Mouse (Mus musculus) thymus, adult 2 months (tissue): ENCODE data around the gene Tfap2a.

ENCODE experiments used
- CTCF ChIP-seq: fragments of 200-500 bp; IDR thresholded peaks from 2 replicates; pipeline ENCODE4 v1.5.1; 2012; ENCODE audit warnings: mild to moderate bottlenecking, control low read depth, low read length, moderate library complexity, borderline replicate concordance; ENCODE audit not compliant: control insufficient read depth, poor library complexity, insufficient read depth; ENCODE audit errors: extremely low read depth
- POLR2A ChIP-seq: fragments of 200-500 bp; IDR thresholded peaks from 2 replicates; pipeline ENCODE4 v1.6.1; 2012; ENCODE audit warnings: mild to moderate bottlenecking, low read length, control low read depth, moderate library complexity; ENCODE audit not compliant: control insufficient read depth, poor library complexity, insufficient read depth; ENCODE audit errors: extremely low read depth

DNA sequence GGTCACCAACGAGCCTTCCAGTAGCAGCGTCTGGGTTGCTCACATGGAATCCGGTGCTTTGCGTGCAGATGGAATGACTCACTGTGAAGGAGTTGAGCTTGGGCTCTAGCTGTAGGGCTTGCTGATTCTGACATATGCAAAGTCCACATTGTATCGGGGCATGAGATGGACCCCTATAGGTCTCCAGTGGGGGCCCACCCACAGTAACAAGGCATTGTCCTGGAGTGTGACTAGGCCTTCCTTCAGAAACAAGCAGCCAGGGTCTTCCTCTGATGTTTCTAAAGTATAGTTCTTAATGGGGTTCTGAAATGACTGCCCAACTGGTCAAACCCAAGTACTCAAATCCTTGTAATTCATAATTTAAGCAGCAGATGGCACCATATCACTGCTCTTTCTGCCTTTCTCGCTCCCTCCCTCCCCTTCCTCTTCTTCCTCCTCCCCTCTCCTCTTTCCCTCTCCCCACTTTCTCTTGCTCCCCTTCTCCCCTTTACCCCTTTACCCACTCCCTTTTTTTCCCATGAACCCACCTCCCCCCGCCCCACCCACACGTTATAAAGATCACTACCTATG lies 46.1 kb upstream of the Tfap2a start:
- TF ChIP-seq POLR2A = no peak
- no peak for TF ChIP-seq CTCF
